Mouse (Mus musculus) E14TG2a.4 (cell line): ENCODE data around the gene Atp6ap1l.

Experiments
- CTCF ChIP-seq: conservative IDR thresholded peaks from 2 replicates; pipeline ENCODE4 v1.5.1; 2014; ENCODE audit warnings: low read length
- NANOG ChIP-seq: IDR thresholded peaks from 2 replicates; pipeline ENCODE4 v1.6.1; 2014; ENCODE audit warnings: borderline replicate concordance, low read length, mixed read lengths
- POU5F1 ChIP-seq: IDR thresholded peaks from 2 replicates; pipeline ENCODE4 v1.6.1; 2014; ENCODE audit warnings: low read length, borderline replicate concordance

DNA sequence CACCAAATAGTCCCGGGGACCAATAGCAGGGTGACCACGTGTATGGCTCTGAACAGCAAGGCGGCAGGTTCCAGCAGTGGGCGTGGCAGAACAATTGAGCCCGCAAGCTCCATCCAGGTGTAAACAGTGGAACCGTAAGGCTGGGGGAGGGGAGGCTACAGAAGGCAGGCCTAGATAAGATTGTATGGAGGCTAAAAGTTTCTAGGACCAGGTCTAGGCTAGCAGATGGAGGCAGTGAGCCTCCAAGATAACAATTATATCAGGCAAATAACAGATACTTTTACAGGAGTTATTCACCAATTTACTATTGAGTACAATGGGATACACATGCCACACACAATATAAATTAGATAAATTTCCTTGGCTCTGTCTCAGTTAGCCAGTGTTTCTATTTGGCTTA lies 34.0 kb upstream of the Atp6ap1l start:
- TF ChIP-seq CTCF, result no peak
- TF ChIP-seq POU5F1, result no peak
- no peak for TF ChIP-seq NANOG
